Mouse (Mus musculus) lung, embryonic 14.5 days (tissue): Measurements from ENCODE around the gene Rbfox2. TPM values are rescaled to one million over a fixed set of nuclear protein-coding genes. Genes with fewer than 3 reads are reported as not detected.

ENCODE experiments used
- ATAC-seq: fragments of 200-750 bp; cut with Nextera tagmentation; 2 replicates; pipeline ENCODE4 v1.8.0; 2017; ENCODE audit warnings: mild to moderate bottlenecking, moderate TSS enrichment, moderate library complexity; ENCODE audit not compliant: insufficient read depth
- DNase-seq: peaks from one replicate; pipeline ENCODE4 v3.0.0-alpha.2; 2015
- H3K27ac ChIP-seq: fragments of 300-500 bp; sonication (generic); 2 replicates; pipeline ENCODE4 v1.5.1; 2014; ENCODE audit warnings: low read depth, mild to moderate bottlenecking, moderate library complexity
- H3K27me3 ChIP-seq: fragments of 300-500 bp; sonication (generic); 2 replicates; pipeline ENCODE4 v1.6.1; 2014; ENCODE audit warnings: low read length, control low read depth; ENCODE audit not compliant: insufficient read depth
- H3K36me3 ChIP-seq: fragments of 300-500 bp; sonication (generic); 2 replicates; pipeline ENCODE4 v1.6.1; 2014; ENCODE audit warnings: control low read depth; ENCODE audit not compliant: insufficient read depth
- H3K4me1 ChIP-seq: fragments of 300-500 bp; sonication (generic); 2 replicates; pipeline ENCODE4 v1.6.1; 2014; ENCODE audit warnings: antibody characterized with exemption, control low read depth; ENCODE audit not compliant: insufficient read depth
- H3K4me2 ChIP-seq: fragments of 300-500 bp; sonication (generic); 2 replicates; pipeline ENCODE4 v1.6.1; 2014; ENCODE audit warnings: mild to moderate bottlenecking
- H3K4me3 ChIP-seq: fragments of 300-500 bp; sonication (generic); 2 replicates; pipeline ENCODE4 v1.5.1; 2014; ENCODE audit warnings: low read depth, low read length
- H3K9ac ChIP-seq: fragments of 300-500 bp; sonication (generic); 2 replicates; pipeline ENCODE4 v1.6.1; 2014
- H3K9me3 ChIP-seq: fragments of 300-500 bp; sonication (generic); 2 replicates; pipeline ENCODE4 v1.6.1; 2016; ENCODE audit warnings: low read depth, low read length, control low read depth
- CTCF ChIP-seq: IDR thresholded peaks from 2 replicates; pipeline ENCODE4 v1.5.1; 2016; ENCODE audit warnings: antibody characterized with exemption, low read depth
- WGBS: fragments of 180-500 bp; shearing (Covaris S2); extraction: QIAGEN DNeasy Blood & Tissue Kit; methylation state at CpG from one replicate; pipeline ENCODE4 v1.1.7; 2014; 5-methylcytosine and 5-hydroxymethylcytosine counted together
- polyA plus RNA-seq: library from polyadenylated mRNA; unstranded; fragments of >200 nt; fragmentation: Nextera tagmentation; extraction: Ambion mirVana; gene quantifications from 2 replicates; pipeline ENCODE4 v1.2.1, GENCODE M21; 2014

Gene Rbfox2
- polyA plus RNA-seq, 1 experiment from 2014 or later = 55.8 TPM

GRCm38 (mm10) chr15:77122824-77123223 is 184.0 kb downstream of the Rbfox2 start:
- Histone ChIP-seq H3K27ac (peak overlapping the region; percentile 54; the same call in 1 of the 2 replicates), H3K9ac (no peak overlapping the region), H3K4me1 (peaks cover 10% of the 10 kb centered on the region), H3K9me3 (no peaks in the 10 kb centered on the region), H3K27me3 (no peaks in the 10 kb centered on the region), H3K4me3 (no peak overlapping the region), H3K36me3 (peaks cover 12% of the 10 kb centered on the region; the same call in 1 of the 2 replicates), H3K4me2 (no peak overlapping the region)
- ATAC-seq (no peak), DNase-seq (no peak)
- 67% methylated on average over 2 of the region's 2 CpGs for WGBS
- no peak for TF ChIP-seq CTCF

- Histone ChIP-seq H3K4me2 (no peak overlapping the region), H3K27me3 (no peaks in the 10 kb centered on the region), H3K4me1 (peaks cover 10% of the 10 kb centered on the region), H3K9ac (no peak overlapping the region), H3K9me3 (no peaks in the 10 kb centered on the region), H3K27ac (peak overlapping the region; percentile 54; the same call in 1 of the 2 replicates), H3K36me3 (peaks cover 12% of the 10 kb centered on the region; the same call in 1 of the 2 replicates), H3K4me3 (no peak overlapping the region)
- no peak for TF ChIP-seq CTCF
- ATAC-seq = peak; percentile 47
- DNase-seq = peak; percentile 16
- WGBS = 35% methylated on average over 6 of the region's 6 CpGs
Measured at GRCm38 (mm10) chr15:77122208-77122607, 184.6 kb downstream of the Rbfox2 start.

GRCm38 (mm10) chr15:77119666-77120065 is 187.1 kb downstream of the Rbfox2 start:
- no peak for ATAC-seq
- Histone ChIP-seq H3K9ac (no peak overlapping the region), H3K27me3 (no peaks in the 10 kb centered on the region), H3K27ac (no peak overlapping the region), H3K36me3 (peaks cover 34% of the 10 kb centered on the region), H3K4me3 (no peak overlapping the region), H3K4me2 (no peak overlapping the region), H3K4me1 (peaks cover 10% of the 10 kb centered on the region), H3K9me3 (no peaks in the 10 kb centered on the region)
- no peak for TF ChIP-seq CTCF
- 93% methylated on average over 7 of the region's 7 CpGs for WGBS
- no peak for DNase-seq

GRCm38 (mm10) chr15:77117209-77117608 is 189.6 kb downstream of the Rbfox2 start:
- H3K27ac ChIP-seq = no peak overlapping the region
- no peaks in the 10 kb centered on the region for H3K27me3 ChIP-seq
- H3K9me3 ChIP-seq = no peaks in the 10 kb centered on the region
- no peak overlapping the region for H3K4me2 ChIP-seq
- no peak overlapping the region for H3K9ac ChIP-seq
- ATAC-seq (no peak), DNase-seq (no peak)
- peaks cover 52% of the 10 kb centered on the region for H3K36me3 ChIP-seq
- 49% methylated on average over 3 of the region's 3 CpGs for WGBS
- no peak for TF ChIP-seq CTCF
- no peaks in the 10 kb centered on the region; the same call in 1 of the 2 replicates for H3K4me1 ChIP-seq
- no peak overlapping the region for H3K4me3 ChIP-seq

- H3K9ac ChIP-seq = no peak overlapping the region
- ATAC-seq = no peak
- no peak for DNase-seq
- no peaks in the 10 kb centered on the region for H3K9me3 ChIP-seq
- peaks cover 61% of the 10 kb centered on the region for H3K36me3 ChIP-seq
- no peak for TF ChIP-seq CTCF
- no peak overlapping the region for H3K4me2 ChIP-seq
- no peak overlapping the region for H3K4me3 ChIP-seq
- no peaks in the 10 kb centered on the region for H3K4me1 ChIP-seq
- H3K27ac ChIP-seq = no peak overlapping the region
- 87% methylated on average over 9 of the region's 9 CpGs for WGBS
- no peaks in the 10 kb centered on the region for H3K27me3 ChIP-seq
Measured at GRCm38 (mm10) chr15:77116139-77116722, 190.6 kb downstream of the Rbfox2 start.

- ATAC-seq (no peak), DNase-seq (no peak)
- 72% methylated on average over 4 of the region's 4 CpGs for WGBS
- H3K27ac ChIP-seq = 0 out of 2 replicates have a peak overlapping the region, but pooled peaks have one; percentile 15
- H3K9me3 ChIP-seq = no peaks in the 10 kb centered on the region
- no peaks in the 10 kb centered on the region for H3K27me3 ChIP-seq
- H3K4me3 ChIP-seq = no peak overlapping the region
- no peak overlapping the region for H3K4me2 ChIP-seq
- no peak overlapping the region for H3K9ac ChIP-seq
- no peaks in the 10 kb centered on the region for H3K4me1 ChIP-seq
- H3K36me3 ChIP-seq = peaks cover 57% of the 10 kb centered on the region
- no peak for TF ChIP-seq CTCF
Measured at GRCm38 (mm10) chr15:77115456-77115855, 191.3 kb downstream of the Rbfox2 start.

GRCm38 (mm10) chr15:77113591-77113990 is 193.2 kb downstream of the Rbfox2 start:
- H3K4me1 ChIP-seq = no peaks in the 10 kb centered on the region
- no peak overlapping the region for H3K9ac ChIP-seq
- H3K9me3 ChIP-seq = no peaks in the 10 kb centered on the region
- H3K36me3 ChIP-seq = peaks cover 53% of the 10 kb centered on the region
- no peak overlapping the region for H3K27ac ChIP-seq
- DNase-seq = no peak
- no peak for ATAC-seq
- H3K27me3 ChIP-seq = no peaks in the 10 kb centered on the region
- 85% methylated on average over 9 of the region's 9 CpGs for WGBS
- H3K4me2 ChIP-seq = no peak overlapping the region
- no peak for TF ChIP-seq CTCF
- no peak overlapping the region for H3K4me3 ChIP-seq
